Mouse (Mus musculus): Measurements from ENCODE around the gene Slc17a9.

GRCm38 (mm10) chr2:180765713-180766112 lies 40.6 kb downstream of the Slc17a9 start:
- no peak for TF ChIP-seq CTCF (IDR thresholded peaks at IDR 0.05; ENCODE audit: low read depth)
- no peak for TF ChIP-seq EP300 (IDR thresholded peaks at IDR 0.05; ENCODE audit: low read depth)

Measured in liver, postnatal 0 days (tissue).